Mouse (Mus musculus): Measurements from ENCODE around the gene Myo1g.

DNA sequence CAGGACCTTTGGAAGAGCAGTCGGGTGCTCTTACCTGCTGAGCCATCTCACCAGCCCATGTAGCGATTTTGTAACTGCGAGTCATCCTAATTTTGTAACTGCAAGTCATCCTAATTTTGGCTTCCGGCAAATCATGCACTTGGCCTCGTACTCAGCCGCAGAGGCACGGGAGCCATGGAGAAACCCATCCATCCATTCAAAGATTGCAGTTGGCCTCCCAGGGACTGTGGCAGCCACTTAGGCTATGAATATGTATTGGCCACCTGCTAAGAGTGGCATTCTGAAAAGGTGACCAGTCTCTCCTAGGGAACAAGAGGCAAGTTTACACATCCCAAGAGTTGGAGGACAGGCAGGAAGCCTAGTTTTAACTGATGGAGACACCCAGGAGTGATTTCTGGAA, 31.5 kb downstream of the Myo1g start:
- TF ChIP-seq CTCF (IDR thresholded peaks at IDR 0.05; ENCODE audit: control insufficient read depth, insufficient read depth, insufficient read length) (no peak), MAX (IDR thresholded peaks at IDR 0.05) (no peak), USF1 (IDR thresholded peaks at IDR 0.05; ENCODE audit: low read depth) (no peak), CEBPB (IDR thresholded peaks at IDR 0.05; ENCODE audit: low read depth) (peak; percentile 11), MYOD1 (IDR thresholded peaks at IDR 0.05; ENCODE audit: control insufficient read depth, insufficient read length, low read depth) (no peak), FOSL1 (IDR thresholded peaks at IDR 0.05; ENCODE audit: insufficient read depth, low read length, poor library complexity, severe bottlenecking) (no peak)

All from C2C12 (cell line).